Mouse (Mus musculus) midbrain, embryonic 14.5 days (tissue): ENCODE measurements around the gene Bach2. TPM values are rescaled to one million over a fixed set of nuclear protein-coding genes. Genes with fewer than 3 reads are reported as not detected.

ENCODE experiments used
- ATAC-seq: fragments of 200-750 bp; cut with Nextera tagmentation; 2 replicates; pipeline ENCODE4 v1.8.0; 2017; ENCODE audit warnings: moderate number of reproducible peaks, moderate library complexity; ENCODE audit not compliant: low FRiP score, low TSS enrichment
- DNase-seq: peaks from one replicate; pipeline ENCODE4 v3.0.0-alpha.2; 2015
- H3K27ac ChIP-seq: fragments of 300-500 bp; sonication (generic); replicated peaks from 2 replicates; pipeline ENCODE4 v1.5.1; 2014; ENCODE audit warnings: mild to moderate bottlenecking, low read depth, low read length, moderate library complexity
- H3K27me3 ChIP-seq: fragments of 300-500 bp; sonication (generic); 2 replicates; pipeline ENCODE4 v1.6.1; 2014; ENCODE audit warnings: low read length, control low read depth, mixed read lengths; ENCODE audit not compliant: control insufficient read depth, insufficient read depth
- H3K36me3 ChIP-seq: fragments of 300-500 bp; sonication (generic); 2 replicates; pipeline ENCODE4 v1.6.1; 2014; ENCODE audit warnings: low read length, control low read depth; ENCODE audit not compliant: control insufficient read depth, insufficient read depth
- H3K4me1 ChIP-seq: fragments of 300-500 bp; sonication (generic); 2 replicates; pipeline ENCODE4 v1.6.1; 2014; ENCODE audit warnings: mild to moderate bottlenecking, antibody characterized with exemption, low read length, control low read depth; ENCODE audit not compliant: control insufficient read depth, insufficient read depth
- H3K4me2 ChIP-seq: fragments of 300-500 bp; sonication (generic); 2 replicates; pipeline ENCODE4 v1.6.1; 2014; ENCODE audit warnings: mild to moderate bottlenecking, low read length, moderate library complexity
- H3K4me3 ChIP-seq: fragments of 300-500 bp; sonication (generic); replicated peaks from 2 replicates; pipeline ENCODE4 v1.5.1; 2014; ENCODE audit warnings: low read depth, low read length
- H3K9ac ChIP-seq: fragments of 300-500 bp; sonication (generic); replicated peaks from 2 replicates; pipeline ENCODE4 v1.6.1; 2014; ENCODE audit warnings: mild to moderate bottlenecking, low read length, moderate library complexity
- H3K9me3 ChIP-seq: fragments of 300-500 bp; sonication (generic); 2 replicates; pipeline ENCODE4 v1.6.1; 2016; ENCODE audit warnings: low read length, control low read depth, mixed read lengths; ENCODE audit not compliant: control insufficient read depth
- WGBS: fragments of 180-500 bp; shearing (Covaris S2); extraction: QIAGEN DNeasy Blood & Tissue Kit; methylation state at CpG from one replicate; pipeline ENCODE4 v1.1.7; 2014; 5-methylcytosine and 5-hydroxymethylcytosine counted together
- polyA plus RNA-seq: library from polyadenylated mRNA; unstranded; fragments of >200 nt; fragmentation: Nextera tagmentation; extraction: Ambion mirVana; gene quantifications from 2 replicates; pipeline ENCODE4 v1.2.1, GENCODE M21; 2014

Bach2 gene
- polyA plus RNA-seq, 1 experiment from 2014 or later, result 27.0 TPM

- WGBS, result 21% methylated on average over 10 of the region's 10 CpGs
- Histone ChIP-seq H3K4me1 (peaks cover 42% of the 10 kb centered on the region), H3K9ac (peak overlapping the region; percentile 13), H3K27ac (peak overlapping the region; percentile 86), H3K4me3 (no peak overlapping the region), H3K9me3 (peaks cover 6% of the 10 kb centered on the region; the same call in 1 of the 2 replicates), H3K27me3 (no peaks in the 10 kb centered on the region), H3K36me3 (no peaks in the 10 kb centered on the region), H3K4me2 (peak overlapping the region; percentile 34)
- ATAC-seq, result no peak
- peak; percentile 49 for DNase-seq
Observed at GRCm38 (mm10) chr4:32326279-32326678, 87.7 kb downstream of the Bach2 start.

GRCm38 (mm10) chr4:32326860-32327259 lies 88.3 kb downstream of the Bach2 start:
- peak overlapping the region; percentile 13 for H3K9ac ChIP-seq
- WGBS, result 5% methylated on average over 3 of the region's 3 CpGs

GRCm38 (mm10) chr4:32327626-32328025 lies 89.0 kb downstream of the Bach2 start:
- Histone ChIP-seq H3K4me1 (peaks cover 42% of the 10 kb centered on the region), H3K27me3 (no peaks in the 10 kb centered on the region), H3K36me3 (no peaks in the 10 kb centered on the region), H3K27ac (peak overlapping the region; percentile 86), H3K9me3 (peaks cover 6% of the 10 kb centered on the region; the same call in 1 of the 2 replicates), H3K4me2 (peak overlapping the region; percentile 34), H3K4me3 (no peak overlapping the region), H3K9ac (peak overlapping the region; percentile 13; the same call in 1 of the 2 replicates)
- 17% methylated on average over 5 of the region's 5 CpGs for WGBS
- ATAC-seq, result peak; percentile 26; the same call in 1 of the 2 replicates
- DNase-seq, result peak; percentile 64

More at GRCm38 (mm10) chr4:32326860-32327259, 88.3 kb downstream of the Bach2 start:
- Histone ChIP-seq H3K4me2 (peak overlapping the region; percentile 34), H3K9me3 (peaks cover 6% of the 10 kb centered on the region; the same call in 1 of the 2 replicates), H3K27ac (peak overlapping the region; percentile 86), H3K27me3 (no peaks in the 10 kb centered on the region), H3K4me1 (peaks cover 42% of the 10 kb centered on the region), H3K4me3 (no peak overlapping the region), H3K36me3 (no peaks in the 10 kb centered on the region)
- peak; percentile 76 for ATAC-seq
- peak; percentile 74 for DNase-seq

DNA sequence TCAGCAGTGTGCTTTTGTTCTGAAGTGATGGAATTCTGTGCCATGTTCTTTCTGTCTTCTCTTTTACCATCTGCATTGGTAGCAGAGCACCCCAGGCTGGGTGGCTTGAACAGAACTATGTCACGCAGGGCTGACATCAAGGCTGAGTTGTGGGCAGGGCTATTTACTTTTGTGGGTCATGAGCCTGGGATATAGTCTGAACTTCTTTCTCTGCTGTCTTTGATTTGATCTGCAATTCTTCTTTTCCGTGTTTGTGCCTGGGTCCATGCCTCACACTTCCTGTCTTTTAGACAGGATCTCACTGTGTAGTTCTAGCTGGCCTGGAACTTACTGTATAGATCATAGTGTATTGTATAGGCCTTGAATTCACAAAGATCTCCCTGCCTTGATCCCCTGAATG lies 90.0 kb downstream of the Bach2 start:
- peak overlapping the region; percentile 86; the same call in 1 of the 2 replicates for H3K27ac ChIP-seq
- no peak for ATAC-seq
- 67% methylated on average over 2 of the region's 2 CpGs for WGBS

GRCm38 (mm10) chr4:32330584-32331314 lies 92.1 kb downstream of the Bach2 start:
- H3K4me2 ChIP-seq, result no peak overlapping the region
- no peaks in the 10 kb centered on the region for H3K27me3 ChIP-seq
- peaks cover 34% of the 10 kb centered on the region for H3K4me1 ChIP-seq
- no peak overlapping the region for H3K27ac ChIP-seq
- no peak for ATAC-seq
- H3K36me3 ChIP-seq, result no peaks in the 10 kb centered on the region
- no peak overlapping the region for H3K9ac ChIP-seq
- 82% methylated on average over 8 of the region's 8 CpGs for WGBS
- DNase-seq, result no peak
- H3K4me3 ChIP-seq, result no peak overlapping the region
- no peaks in the 10 kb centered on the region for H3K9me3 ChIP-seq

More for the DNA sequence above, 90.0 kb downstream of the Bach2 start:
- Histone ChIP-seq H3K36me3 (no peaks in the 10 kb centered on the region), H3K4me1 (peaks cover 42% of the 10 kb centered on the region), H3K4me3 (no peak overlapping the region), H3K4me2 (no peak overlapping the region), H3K27me3 (no peaks in the 10 kb centered on the region), H3K9me3 (peaks cover 2% of the 10 kb centered on the region; the same call in 1 of the 2 replicates), H3K9ac (no peak overlapping the region)
- DNase-seq, result no peak

DNA sequence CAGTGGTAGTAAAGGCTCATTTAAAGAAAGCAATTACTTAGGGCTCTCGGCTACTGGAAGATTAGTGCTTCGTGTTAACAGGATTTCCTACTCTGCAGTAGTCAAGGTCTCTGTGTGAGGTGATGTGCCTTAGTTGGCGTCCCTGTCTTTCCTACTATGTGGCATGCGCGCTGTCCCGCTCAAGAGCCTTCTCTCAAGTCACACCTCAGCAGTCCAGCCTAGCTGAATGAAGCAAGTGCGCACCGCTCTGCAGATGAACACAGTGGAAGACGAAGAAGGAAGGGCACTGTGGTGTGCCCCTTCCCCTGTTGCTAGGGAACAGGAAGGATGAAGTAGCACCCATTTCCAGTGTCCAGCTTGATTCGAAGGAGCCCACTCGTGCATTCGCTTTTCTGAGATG lies 93.4 kb downstream of the Bach2 start:
- no peak for ATAC-seq
- no peaks in the 10 kb centered on the region for H3K27me3 ChIP-seq
- H3K9me3 ChIP-seq, result no peaks in the 10 kb centered on the region
- 93% methylated on average over 12 of the region's 12 CpGs for WGBS
- H3K9ac ChIP-seq, result no peak overlapping the region
- H3K4me1 ChIP-seq, result peaks cover 21% of the 10 kb centered on the region
- no peaks in the 10 kb centered on the region for H3K36me3 ChIP-seq
- no peak for DNase-seq
- H3K4me2 ChIP-seq, result no peak overlapping the region
- no peak overlapping the region for H3K4me3 ChIP-seq
- H3K27ac ChIP-seq, result no peak overlapping the region

DNA sequence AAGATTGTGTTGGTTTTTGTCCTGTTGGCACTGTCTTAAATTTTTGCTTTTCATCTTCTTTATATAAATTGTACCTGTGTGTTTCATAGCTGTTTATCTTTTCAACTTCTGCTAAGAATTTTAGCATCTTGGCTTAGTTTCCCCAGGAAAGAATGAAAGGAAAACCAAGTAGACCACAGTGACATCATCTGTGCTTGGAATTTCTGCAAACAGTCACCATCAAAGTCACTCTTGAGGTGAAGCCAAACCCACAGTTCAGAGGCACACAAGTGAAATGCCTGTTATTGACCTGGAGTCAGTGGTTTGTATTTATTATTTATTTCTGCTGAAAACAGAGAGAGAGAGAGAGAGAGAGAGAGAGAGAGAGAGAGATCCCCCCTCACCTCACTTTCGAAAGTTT lies 95.5 kb downstream of the Bach2 start:
- 96% methylated on average over 1 of the region's 1 CpGs for WGBS
- 0 out of 2 replicates have a peak, but pooled peaks cover 3% of the 10 kb centered on the region for H3K4me1 ChIP-seq
- no peak overlapping the region for H3K4me2 ChIP-seq
- no peak overlapping the region for H3K27ac ChIP-seq
- DNase-seq, result no peak
- no peak for ATAC-seq
- H3K27me3 ChIP-seq, result no peaks in the 10 kb centered on the region
- H3K4me3 ChIP-seq, result no peak overlapping the region
- no peaks in the 10 kb centered on the region for H3K9me3 ChIP-seq
- H3K36me3 ChIP-seq, result no peaks in the 10 kb centered on the region
- no peak overlapping the region for H3K9ac ChIP-seq

GRCm38 (mm10) chr4:32334765-32335164 lies 96.2 kb downstream of the Bach2 start:
- Histone ChIP-seq H3K27ac (no peak overlapping the region), H3K36me3 (no peaks in the 10 kb centered on the region), H3K4me3 (no peak overlapping the region), H3K4me1 (no peaks in the 10 kb centered on the region), H3K27me3 (no peaks in the 10 kb centered on the region), H3K9ac (no peak overlapping the region), H3K4me2 (no peak overlapping the region), H3K9me3 (no peaks in the 10 kb centered on the region)
- ATAC-seq (no peak), DNase-seq (no peak)
- WGBS, result 95% methylated on average over 5 of the region's 5 CpGs

DNA sequence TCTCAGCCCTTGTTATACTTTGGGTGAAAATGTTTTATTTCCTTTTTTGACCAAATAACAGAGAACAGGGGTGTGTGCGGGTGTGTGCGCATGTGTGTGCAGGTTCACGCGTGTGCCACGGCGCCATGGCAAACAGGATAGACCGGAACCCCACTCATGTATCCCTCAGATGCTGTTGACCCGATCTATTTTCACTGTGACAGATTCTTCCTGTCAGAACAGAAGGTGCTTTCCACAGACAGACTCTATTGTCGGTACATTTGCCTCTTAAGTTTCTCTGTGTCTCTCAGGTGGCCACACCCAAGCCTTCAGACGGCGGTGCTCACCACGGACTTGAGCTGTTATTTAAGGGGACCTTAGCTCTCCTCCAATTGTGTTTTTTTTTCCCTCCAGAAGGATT lies 97.1 kb downstream of the Bach2 start:
- WGBS, result 93% methylated on average over 12 of the region's 12 CpGs
- Histone ChIP-seq H3K9me3 (no peaks in the 10 kb centered on the region), H3K9ac (no peak overlapping the region), H3K27me3 (no peaks in the 10 kb centered on the region), H3K27ac (no peak overlapping the region), H3K4me1 (peaks cover 1% of the 10 kb centered on the region; the same call in 1 of the 2 replicates), H3K36me3 (no peaks in the 10 kb centered on the region), H3K4me2 (no peak overlapping the region), H3K4me3 (no peak overlapping the region)
- ATAC-seq, result no peak
- DNase-seq, result no peak
